Mouse (Mus musculus): ENCODE data around the gene Acr.

The Acr gene

GRCm38 (mm10) chr15:89544171-89544570, 24.0 kb upstream of the Acr start:
- in situ Hi-C loops (cut with MboI; ENCODE audit: low pct_unique_long_range_greater_than_20kb in 1 of 2, low sequenced_read_pairs in 2 of 2, unreplicated experiment in 1 of 2): no loop called here

- in situ Hi-C loops (cut with MboI; ENCODE audit: low pct_unique_long_range_greater_than_20kb in 1 of 2, low sequenced_read_pairs in 2 of 2, unreplicated experiment in 1 of 2): no loop called here
These were observed 20.8 kb upstream of the Acr start for GRCm38 (mm10) chr15:89547321-89547720.

GRCm38 (mm10) chr15:89547824-89548601, 20.1 kb upstream of the Acr start:
- in situ Hi-C loops (cut with MboI; ENCODE audit: low pct_unique_long_range_greater_than_20kb in 1 of 2, low sequenced_read_pairs in 2 of 2, unreplicated experiment in 1 of 2): no loop called here

- in situ Hi-C loops (cut with MboI; ENCODE audit: low pct_unique_long_range_greater_than_20kb in 1 of 2, low sequenced_read_pairs in 2 of 2, unreplicated experiment in 1 of 2): no loop called here
These were observed 19.3 kb upstream of the Acr start for GRCm38 (mm10) chr15:89548837-89549236.

GRCm38 (mm10) chr15:89550506-89550905, 17.6 kb upstream of the Acr start:
- in situ Hi-C loops (cut with MboI; ENCODE audit: low pct_unique_long_range_greater_than_20kb in 1 of 2, low sequenced_read_pairs in 2 of 2, unreplicated experiment in 1 of 2): no loop called here

GRCm38 (mm10) chr15:89551733-89552132, 16.4 kb upstream of the Acr start:
- in situ Hi-C loops (cut with MboI; ENCODE audit: low pct_unique_long_range_greater_than_20kb in 1 of 2, low sequenced_read_pairs in 2 of 2, unreplicated experiment in 1 of 2): no loop called here

- in situ Hi-C loops (cut with MboI; ENCODE audit: low pct_unique_long_range_greater_than_20kb in 1 of 2, low sequenced_read_pairs in 2 of 2, unreplicated experiment in 1 of 2): no loop called here
These were observed 12.5 kb upstream of the Acr start for GRCm38 (mm10) chr15:89555591-89555990.

- in situ Hi-C loops (cut with MboI; ENCODE audit: low pct_unique_long_range_greater_than_20kb in 1 of 2, low sequenced_read_pairs in 2 of 2, unreplicated experiment in 1 of 2): no loop called here
These were observed 11.5 kb upstream of the Acr start for GRCm38 (mm10) chr15:89556401-89557178.

- in situ Hi-C loops (cut with MboI; ENCODE audit: low pct_unique_long_range_greater_than_20kb in 1 of 2, low sequenced_read_pairs in 2 of 2, unreplicated experiment in 1 of 2): no loop called here
These were observed 10.7 kb upstream of the Acr start for GRCm38 (mm10) chr15:89557179-89557995.

GRCm38 (mm10) chr15:89557996-89558390, 10.1 kb upstream of the Acr start:
- in situ Hi-C loops (cut with MboI; ENCODE audit: low pct_unique_long_range_greater_than_20kb in 1 of 2, low sequenced_read_pairs in 2 of 2, unreplicated experiment in 1 of 2): no loop called here

- in situ Hi-C loops (cut with MboI; ENCODE audit: low pct_unique_long_range_greater_than_20kb in 1 of 2, low sequenced_read_pairs in 2 of 2, unreplicated experiment in 1 of 2): no loop called here
These were observed 8.9 kb upstream of the Acr start for GRCm38 (mm10) chr15:89559202-89559731.

- in situ Hi-C loops (cut with MboI; ENCODE audit: low pct_unique_long_range_greater_than_20kb in 1 of 2, low sequenced_read_pairs in 2 of 2, unreplicated experiment in 1 of 2): no loop called here
These were observed 4.0 kb downstream of the Acr start for GRCm38 (mm10) chr15:89572147-89572546.

- in situ Hi-C loops (cut with MboI; ENCODE audit: low pct_unique_long_range_greater_than_20kb in 1 of 2, low sequenced_read_pairs in 2 of 2, unreplicated experiment in 1 of 2): no loop called here
These were observed 14.4 kb downstream of the Acr start for GRCm38 (mm10) chr15:89582494-89582893.

GRCm38 (mm10) chr15:89585101-89585500, 17.0 kb downstream of the Acr start:
- in situ Hi-C loops (cut with MboI; ENCODE audit: low pct_unique_long_range_greater_than_20kb in 1 of 2, low sequenced_read_pairs in 2 of 2, unreplicated experiment in 1 of 2): no loop called here

GRCm38 (mm10) chr15:89585631-89586030, 17.5 kb downstream of the Acr start:
- in situ Hi-C loops (cut with MboI; ENCODE audit: low pct_unique_long_range_greater_than_20kb in 1 of 2, low sequenced_read_pairs in 2 of 2, unreplicated experiment in 1 of 2): no loop called here

- in situ Hi-C loops (cut with MboI; ENCODE audit: low pct_unique_long_range_greater_than_20kb in 1 of 2, low sequenced_read_pairs in 2 of 2, unreplicated experiment in 1 of 2): no loop called here
These were observed 21.0 kb downstream of the Acr start for GRCm38 (mm10) chr15:89589146-89589545.

- in situ Hi-C loops (cut with MboI; ENCODE audit: low pct_unique_long_range_greater_than_20kb in 1 of 2, low sequenced_read_pairs in 2 of 2, unreplicated experiment in 1 of 2): no loop called here
These were observed 23.2 kb downstream of the Acr start for GRCm38 (mm10) chr15:89591317-89591716.

- in situ Hi-C loops (cut with MboI; ENCODE audit: low pct_unique_long_range_greater_than_20kb in 1 of 2, low sequenced_read_pairs in 2 of 2, unreplicated experiment in 1 of 2): no loop called here
These were observed 23.8 kb downstream of the Acr start, which contains the start of gene Rabl2 for GRCm38 (mm10) chr15:89591723-89592455. TSS of gene Rabl2 (minus strand) at chr15:89591923.

Measured in mouse embryonic stem cell (cell line).